Mouse (Mus musculus) kidney, postnatal 10 days (tissue): Measurements from ENCODE around the gene Epha3.

Experiments used
- DNase-seq: peaks from one replicate; pipeline ENCODE4 v3.0.0; 2021; ENCODE audit warnings: mixed read lengths

Epha3 gene

DNA sequence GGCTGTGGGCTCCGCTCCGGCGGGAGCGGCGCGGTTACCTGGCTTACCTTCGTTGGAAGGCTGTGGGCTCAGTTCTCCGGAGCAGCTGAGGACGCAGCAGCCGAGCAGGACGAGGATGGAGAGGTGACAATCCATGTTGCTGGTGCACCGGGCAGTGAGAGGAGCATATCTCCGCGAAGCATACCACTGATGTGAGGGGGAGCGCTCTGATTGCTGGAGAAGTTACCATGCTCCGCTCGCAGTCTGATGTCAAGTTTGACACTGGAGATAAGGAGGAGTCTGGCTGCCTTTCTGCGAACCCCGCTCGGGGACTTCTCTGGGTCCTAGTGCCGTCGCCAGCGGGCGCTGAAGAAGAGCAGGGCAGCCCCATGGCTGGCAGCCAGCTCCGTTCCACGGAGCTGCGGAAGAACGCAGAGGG, at the start of gene Epha3:
Gene Epha3, minus strand, starts transcription at position 263 of the 418 bp plus-strand sequence.
- DNase-seq: peak; percentile 85

DNA sequence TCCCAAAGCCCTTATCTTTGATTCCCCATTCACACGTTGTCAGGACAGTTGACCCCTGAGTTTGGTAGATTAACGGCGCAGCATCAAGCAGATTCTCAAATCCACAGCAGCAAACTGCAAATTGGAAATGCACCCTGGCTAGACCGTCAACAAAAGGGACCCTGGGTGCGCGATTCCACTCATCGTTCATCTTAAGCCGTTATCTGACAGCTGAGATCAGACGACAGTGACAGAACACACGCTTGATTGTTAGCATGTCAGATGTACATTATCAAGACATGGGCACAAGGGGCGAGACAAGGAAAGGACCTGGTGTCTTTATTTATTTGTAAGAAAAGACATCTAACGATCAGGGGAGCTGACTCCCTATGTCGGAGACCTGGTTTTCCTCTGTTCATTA, 39.5 kb upstream of the Epha3 start:
- no peak for DNase-seq

DNA sequence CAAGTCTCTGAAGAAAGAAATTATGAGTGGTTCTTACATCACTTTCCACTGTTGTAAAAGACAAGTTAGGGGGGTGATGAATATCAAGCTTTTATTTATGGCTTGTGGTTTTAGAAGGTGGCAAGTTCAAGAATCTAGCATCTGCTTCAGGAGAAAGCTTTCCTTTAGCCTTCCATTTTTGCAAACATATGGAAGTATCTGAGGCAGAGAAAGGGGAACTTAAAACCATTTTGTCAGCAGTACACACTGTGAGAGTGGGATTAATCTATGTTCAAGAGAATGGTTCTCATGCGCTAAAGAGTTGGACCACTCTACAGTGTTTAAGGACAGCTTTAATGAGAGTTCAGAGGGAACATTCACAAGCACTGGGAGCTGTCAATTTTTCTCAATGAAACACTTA, 17.2 kb upstream of the Epha3 start:
- DNase-seq: no peak

DNA sequence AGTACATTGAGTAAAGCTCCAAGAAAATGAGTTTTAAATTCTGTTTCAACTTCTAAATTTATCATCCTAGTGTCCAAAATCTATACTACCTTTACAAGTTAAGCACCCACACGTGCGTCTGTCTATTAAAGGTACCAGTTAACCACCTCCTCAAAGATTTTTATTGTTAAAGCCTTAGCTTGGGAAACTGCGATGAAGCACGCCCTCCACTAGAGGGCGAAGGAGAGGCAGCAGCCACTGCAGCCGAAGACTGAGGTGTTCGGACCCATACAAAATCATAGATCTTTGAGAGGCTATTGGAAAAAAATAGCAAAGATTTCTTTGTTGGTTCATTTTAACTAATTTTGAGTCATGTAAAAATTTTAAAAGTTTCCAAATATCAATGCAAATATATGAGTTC, 8.3 kb upstream of the Epha3 start:
- DNase-seq: peak; percentile 46

DNA sequence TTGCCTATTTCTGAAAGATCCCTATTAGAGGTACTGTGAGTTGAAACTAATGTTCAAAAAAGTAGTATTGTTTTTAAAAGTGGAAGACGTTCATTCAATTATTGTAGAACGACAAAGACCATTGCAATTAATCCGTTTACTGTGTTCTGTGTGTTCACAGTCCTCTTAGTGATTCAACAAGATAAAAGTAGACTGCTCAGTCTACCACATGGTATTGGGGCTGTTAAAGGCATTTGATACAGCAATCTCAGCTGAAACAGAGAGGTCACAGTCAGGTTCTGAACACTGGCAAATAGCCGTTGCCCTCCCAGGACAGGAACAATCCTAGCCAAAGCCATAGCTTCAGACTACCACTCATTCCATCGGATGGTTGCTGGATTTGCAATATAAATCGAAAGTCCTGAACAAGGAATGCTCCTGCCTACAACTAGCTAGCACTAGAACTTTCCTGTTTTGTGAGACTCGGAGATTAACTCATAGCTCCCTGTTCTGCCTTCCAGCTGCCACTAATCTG, 545 bp upstream of the Epha3 start:
- no peak for DNase-seq

DNA sequence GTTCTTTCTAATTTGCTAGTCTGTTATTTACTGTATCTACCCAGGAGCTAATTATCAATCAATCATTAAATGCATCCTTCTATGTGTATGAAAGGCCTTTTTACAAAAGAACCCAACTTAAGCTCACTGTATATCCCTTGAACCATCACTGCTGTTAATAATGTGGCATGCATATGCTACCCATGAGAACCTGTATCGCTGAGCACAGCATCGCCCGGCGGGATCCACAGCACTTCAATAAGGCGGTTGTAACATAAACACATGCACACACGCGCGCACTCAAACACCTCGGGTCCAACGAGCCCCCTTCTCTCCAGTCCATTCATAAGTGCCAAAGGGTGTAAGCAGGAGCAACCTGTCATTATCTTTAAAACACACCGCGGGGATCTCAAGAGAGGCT, 794 bp downstream of the Epha3 start:
- peak; percentile 13 for DNase-seq

DNA sequence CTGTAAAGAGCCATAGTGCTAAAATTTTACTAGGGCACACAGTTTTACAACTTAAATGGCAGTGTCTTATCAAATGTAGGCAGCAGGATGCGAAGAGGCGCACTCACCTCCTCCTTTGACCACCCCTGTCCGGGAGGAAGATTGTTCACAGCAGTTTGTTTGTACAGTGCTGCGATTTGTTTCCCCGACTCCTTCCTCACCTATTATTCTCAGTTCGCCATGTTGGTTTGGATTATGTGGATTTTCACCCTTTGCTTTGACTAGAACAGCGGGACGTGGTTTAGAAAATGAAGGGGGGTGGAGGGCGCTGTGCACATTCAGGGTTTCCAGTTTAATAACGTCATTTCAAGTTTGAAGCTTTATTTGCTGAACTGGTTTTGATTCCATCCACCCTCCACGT, 6.4 kb downstream of the Epha3 start:
- peak; percentile 27 for DNase-seq

DNA sequence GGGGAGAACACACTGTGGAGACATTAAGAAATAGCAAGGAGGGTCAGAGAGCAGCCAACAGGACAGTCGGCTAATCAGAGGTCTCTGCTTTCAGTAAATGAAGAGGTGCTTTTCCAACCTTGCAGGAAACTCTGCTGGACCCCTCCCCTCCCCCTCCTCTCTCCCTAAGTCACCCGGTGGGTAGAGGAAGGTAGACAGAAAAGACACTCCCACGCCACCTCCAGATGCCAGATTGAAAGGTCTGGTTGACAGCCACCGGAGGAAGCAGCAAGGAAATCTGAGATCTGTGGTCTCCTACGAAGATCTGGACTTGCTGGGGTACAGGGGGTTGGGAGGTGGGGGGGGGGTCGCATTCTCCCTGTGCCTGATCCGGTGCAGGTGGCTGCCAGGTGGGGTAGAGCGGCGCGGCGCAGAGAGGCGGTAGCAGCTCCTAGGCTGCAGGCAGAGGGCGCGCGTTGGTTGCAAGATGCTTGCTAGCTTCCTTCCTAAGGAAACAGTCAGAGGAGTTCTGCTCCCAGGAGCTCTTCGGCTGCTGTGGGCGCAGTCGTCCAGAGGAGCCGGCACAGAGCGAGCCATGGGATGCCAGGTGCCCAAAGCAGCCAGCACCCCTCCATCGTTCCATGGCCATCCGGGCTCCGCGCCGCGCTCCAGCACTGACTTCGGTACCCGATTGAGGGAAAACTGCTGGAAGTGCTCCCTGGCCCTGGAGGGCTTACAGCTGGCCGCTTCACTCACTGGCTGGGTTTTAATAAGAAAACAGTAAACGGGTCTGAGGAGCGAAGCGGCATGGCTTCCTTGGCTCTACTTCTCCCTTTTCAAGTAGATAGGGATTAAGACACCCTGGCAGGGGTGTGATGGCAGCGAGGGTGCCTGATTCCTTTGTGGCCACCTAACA, 7.1 kb downstream of the Epha3 start:
- DNase-seq: peak; percentile 89

DNA sequence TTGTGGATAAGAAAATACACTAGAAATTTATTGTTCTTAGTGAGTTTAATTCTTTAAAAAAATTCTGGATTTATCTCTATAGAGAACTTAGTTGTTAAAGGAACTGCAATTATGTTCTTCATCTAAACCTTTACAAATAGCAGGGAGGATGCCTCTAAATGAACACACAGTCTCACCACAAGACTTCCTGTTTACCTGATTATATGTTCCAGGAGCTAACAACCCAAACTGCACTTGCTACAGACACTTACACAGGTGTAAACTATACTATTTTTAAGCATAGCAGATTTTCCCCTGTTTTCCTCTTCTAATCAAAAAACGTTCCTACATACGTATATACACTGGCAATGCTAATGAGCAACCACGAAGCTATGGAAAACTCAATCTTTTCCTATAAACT, 13.7 kb downstream of the Epha3 start:
- DNase-seq: no peak

DNA sequence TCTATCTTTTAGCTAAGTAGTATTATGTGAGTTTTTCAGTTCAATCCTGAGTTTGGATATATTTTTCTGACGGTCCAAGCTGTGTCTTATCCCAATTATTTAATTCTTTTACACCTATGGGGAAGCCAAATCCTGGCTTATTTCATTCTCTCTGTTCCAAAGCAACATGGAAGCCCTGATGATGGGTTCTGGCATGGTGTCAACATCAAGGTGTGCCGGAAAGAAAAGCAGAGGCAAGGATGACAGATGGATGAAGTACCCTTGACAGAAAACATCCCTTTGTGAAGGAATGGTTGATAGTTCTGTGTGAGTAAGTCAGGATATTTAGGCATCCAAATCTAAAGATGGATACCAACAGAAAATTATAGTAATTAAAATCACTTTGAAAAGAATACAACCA, 21.1 kb downstream of the Epha3 start:
- no peak for DNase-seq

DNA sequence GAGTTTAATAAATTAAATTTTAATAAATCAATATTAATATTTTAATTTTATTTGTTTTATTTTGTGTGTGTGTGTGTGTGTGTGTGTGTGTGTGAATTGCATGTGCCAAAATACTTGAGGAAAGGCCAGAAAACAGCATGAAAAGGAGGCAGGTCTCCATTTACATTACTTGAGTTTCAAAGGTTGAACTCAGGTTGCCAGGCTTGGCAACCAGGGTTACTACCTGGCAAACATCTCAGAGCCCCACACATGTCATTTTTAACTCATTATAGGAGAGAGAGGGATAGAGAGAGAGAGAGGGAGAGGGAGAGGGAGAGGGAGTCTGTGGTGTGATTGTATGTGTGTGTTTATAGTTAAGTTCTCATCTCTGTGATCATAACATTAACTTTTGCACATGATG, 26.5 kb downstream of the Epha3 start:
- DNase-seq: no peak

DNA sequence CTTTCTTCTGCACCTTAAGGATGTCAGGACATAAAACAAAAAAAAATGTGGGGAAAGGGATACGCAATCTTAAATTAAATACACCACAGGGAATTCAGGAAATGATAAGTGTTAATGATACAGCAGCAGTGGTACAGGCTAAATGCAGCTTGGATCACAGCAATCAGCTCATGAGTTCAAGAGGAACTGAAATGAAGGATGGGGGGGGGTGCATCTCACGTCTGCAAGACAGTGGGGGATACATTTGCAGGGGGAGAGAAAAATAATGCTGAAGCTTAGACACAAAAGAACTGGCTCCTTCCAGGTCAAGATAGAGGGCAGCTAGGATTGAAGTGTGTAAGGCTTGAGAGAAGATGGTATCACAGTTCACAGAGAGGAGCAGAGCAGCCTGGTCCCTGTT, 42.8 kb downstream of the Epha3 start:
- DNase-seq: no peak

DNA sequence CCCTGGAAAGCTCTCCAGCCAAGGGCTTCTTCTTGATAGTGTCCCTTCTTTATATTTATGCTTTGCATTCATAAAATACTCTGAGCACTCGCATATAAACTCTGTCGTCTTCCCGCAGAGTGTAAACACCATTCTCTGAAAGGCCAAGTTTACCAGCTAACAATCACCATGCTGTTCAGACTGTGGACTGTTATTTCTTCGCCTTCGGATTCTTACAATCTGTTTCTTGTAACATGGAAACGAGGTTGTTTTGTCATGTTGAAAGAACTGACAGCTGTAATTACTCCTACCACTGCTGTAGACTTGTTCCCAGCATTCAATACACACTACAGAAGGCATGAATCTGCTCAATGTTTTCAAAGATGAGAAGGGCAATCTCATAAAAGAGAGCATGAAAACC, 46.4 kb downstream of the Epha3 start:
- DNase-seq: no peak

DNA sequence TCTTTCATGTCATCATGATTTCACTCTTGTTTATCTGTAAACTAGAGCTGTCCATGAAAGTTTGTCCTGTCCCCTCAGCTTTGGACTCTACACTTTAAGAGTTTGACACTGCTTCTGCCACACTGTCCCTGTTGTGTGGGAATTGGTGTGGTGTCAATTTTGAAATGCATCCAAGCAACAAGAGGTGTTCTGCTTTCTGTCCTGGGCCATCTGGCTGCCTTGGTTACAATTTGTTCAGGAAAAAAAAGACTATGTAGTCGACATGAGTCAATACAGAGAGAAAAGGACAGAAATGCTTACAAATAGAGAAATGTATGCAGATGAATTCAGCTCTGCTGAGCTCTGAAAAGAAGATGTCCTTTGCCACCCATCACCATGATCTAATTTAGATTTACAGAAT, 47.3 kb downstream of the Epha3 start:
- DNase-seq: no peak

DNA sequence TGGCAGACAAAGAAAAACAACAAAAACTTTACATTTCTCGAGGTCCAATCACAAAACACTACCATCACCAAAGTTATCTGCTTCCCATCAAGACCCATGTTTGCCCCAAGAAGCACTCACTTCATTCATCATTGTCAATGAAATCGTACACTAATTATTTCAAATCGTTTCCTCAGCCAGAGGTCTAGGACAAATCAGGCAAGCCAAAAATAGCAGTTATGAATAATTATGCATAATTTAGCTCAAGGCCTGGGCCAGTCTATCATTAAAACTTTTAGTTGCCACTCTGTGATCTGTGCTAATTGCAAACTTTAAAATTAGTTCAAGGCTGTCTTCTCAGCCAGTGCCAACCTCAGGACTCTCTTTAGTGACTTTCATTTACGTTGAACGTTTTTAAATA, 54.1 kb downstream of the Epha3 start:
- DNase-seq: no peak

DNA sequence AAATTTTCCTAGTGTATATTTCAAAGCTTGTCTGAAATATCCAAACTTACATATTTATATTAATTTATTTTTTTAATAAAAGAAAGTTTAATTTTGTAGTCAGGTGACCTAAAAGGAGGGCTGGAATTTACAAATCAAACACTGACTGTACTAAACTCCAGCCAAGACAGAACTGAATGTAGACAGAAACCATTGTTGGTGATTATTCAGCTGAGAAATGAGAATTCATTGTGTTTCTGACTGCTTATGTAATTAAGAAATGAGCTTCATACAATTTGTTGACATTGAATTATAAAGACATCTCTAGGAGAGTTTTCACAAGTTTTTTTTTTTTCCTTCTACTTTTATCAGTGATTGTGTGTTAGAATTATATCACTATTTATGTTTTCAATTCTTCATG, 55.0 kb downstream of the Epha3 start:
- no peak for DNase-seq

DNA sequence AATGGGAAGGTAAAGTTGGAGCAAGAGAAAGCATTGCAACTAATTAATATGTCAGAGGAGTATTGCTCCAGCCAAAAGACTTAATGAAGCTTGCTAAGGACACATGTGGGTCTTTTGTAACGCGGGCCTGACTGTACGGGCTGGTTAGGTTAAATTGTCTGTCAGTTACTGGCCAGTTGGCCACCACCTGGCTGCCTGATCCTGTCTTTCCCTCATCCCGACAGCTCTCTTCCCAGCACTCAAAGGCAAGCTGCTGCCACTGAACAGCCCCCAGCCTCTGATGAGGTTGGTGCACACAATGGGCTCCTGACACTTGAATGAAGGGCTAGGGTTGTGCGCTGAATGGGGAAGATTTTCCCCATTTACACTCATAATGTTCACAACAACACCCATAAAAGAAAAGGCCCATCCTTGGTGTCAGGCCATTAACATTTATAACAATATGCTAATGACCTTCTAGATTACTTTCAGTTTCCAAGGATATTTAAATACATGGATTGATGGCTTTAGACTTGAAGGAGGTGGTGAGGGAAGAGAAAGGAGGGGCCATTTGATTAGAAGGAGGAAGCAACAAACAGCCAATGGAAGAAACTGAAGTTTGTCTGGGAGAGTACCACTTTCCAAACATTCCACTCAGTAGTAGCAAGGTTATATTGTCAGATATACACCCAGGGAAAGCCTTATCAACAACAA, 57.4 kb downstream of the Epha3 start:
- no peak for DNase-seq

DNA sequence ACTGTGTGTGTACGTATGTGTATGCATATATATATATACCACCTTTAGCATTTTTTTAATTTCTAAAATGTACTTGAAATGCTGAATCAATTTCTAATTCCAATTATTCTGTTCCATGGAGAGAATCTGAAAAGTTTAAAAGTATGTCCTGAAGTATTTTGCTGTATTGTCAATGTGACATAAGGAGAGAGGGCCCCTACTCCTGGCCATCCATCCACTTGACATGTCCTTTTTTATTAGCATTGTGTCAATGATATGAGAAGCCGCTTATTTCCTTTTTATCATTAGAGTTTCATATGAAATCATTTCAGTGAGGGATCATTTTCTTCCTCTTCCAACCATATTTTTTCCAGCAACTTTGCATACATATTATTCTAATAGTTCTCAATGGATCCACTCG, 58.0 kb downstream of the Epha3 start:
- no peak for DNase-seq

DNA sequence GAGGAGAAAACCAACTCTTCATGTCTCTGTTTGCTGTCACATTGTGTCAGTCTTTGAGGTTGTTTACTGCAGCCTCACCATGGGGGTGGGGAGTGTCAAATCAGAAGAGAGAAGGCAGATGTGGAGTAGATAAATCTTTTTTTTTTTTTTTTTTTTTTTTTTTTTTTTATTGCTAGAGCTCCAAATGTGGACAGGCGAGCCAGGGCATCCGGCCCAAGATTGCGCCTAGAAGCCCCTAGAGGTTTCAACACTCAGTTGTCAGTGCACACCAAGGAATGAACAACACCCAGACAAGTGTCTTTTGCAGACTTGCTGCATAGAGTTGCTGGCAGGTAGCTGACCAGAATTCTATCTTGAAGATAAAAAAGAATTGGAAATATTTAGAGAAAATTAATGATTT, 62.5 kb downstream of the Epha3 start:
- peak; percentile 7 for DNase-seq

DNA sequence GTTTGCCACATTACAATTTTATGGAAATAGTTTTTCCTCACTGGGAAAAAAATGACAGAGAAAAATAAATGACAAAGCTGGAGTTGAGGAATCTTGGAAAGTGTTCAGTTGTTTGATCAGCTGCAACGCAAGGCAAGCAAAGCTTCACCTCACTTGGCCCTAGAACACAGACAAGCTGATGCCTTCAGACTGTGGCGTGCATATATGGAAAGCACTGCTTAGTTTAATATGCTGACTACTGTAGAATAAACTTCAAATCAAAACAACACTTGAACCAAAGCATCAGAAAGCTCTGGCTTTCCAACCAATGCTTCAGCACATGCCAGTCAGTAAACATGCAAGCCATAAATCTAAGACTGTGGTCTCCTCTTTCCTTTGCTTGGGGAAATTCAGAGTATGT, 65.6 kb downstream of the Epha3 start:
- no peak for DNase-seq

DNA sequence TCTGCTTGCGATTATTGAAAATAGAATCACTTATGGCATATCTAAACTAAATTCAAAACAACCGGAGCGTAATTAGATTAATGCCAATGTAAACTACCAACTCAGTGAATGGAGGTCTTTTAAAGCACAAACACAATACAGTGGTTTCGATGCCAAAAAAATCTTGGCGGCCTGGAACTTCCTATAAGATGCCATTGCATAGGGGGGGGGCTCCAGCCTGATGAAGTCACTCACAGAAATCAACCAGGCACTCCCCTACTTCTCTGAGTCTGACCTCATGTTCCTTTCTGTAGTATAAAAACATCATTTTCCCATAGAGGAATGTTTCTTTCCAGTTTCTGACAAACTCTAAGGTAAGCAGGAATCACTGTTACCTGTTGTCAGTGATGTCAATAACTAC, 69.7 kb downstream of the Epha3 start:
- no peak for DNase-seq

DNA sequence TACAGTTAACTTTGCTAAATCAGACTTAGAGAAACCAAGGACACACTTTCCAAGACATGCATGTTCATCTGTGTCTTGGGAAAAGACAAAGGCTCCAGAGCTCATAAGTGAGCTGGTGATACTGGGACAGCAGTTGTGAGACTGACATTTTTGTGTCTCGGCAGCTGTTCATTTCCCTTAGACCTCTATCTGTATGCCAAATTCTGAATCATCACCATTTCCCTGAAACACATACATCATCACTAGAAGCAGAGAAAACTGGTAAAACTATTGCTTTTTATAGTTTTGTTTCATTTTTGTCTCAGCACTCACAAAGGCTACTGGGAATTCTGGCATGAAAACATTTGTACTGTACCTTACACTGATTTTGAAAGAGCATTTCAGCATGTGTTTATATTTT, 70.2 kb downstream of the Epha3 start:
- no peak for DNase-seq

DNA sequence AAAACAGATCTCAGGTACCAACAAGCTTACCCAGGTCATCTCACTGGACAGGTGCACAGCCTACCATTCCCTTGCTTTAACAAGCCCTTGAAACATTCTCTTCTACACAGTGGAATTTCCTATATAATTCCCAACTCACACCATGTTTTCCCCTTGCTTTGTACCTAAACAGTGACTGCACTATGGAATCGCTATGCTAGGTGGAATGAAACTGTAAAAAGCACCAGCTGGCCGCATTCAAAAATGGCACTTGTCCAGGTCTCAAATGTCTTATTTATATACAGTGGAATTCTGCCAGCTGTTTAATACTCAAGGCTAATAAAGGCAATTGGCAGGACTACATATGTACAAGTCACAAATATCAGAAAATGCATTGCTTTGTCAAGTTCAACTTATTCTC, 71.9 kb downstream of the Epha3 start:
- DNase-seq: no peak

DNA sequence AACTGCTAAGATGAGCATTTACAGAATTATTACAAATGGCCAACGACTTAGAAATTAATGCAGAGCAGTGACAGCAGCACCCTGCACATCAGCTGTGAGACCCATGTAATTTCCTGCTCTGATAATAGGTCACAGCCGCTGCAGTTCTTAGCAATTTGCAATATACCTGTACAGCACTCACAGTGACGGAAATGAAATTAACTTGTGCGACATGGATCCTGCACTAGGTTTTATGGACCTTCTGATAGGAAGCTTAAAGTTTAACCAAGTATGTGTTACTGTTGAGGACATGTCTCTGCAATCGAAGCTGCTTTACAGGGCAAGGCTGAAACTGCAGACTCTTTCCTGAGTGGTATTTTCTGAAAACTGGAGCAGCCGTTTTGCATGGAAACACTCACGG, 80.4 kb downstream of the Epha3 start:
- DNase-seq: no peak
